Mouse (Mus musculus): Measurements from ENCODE around the gene Mgll. TPM values are rescaled to one million over a fixed set of nuclear protein-coding genes. Genes with fewer than 3 reads are reported as not detected.
A peak's percentile ranks its signal among the peaks of the same experiment; 100 is the strongest.

Mgll gene
- polyA plus RNA-seq, 1 experiment from 2014 or later = 19.3 TPM

DNA sequence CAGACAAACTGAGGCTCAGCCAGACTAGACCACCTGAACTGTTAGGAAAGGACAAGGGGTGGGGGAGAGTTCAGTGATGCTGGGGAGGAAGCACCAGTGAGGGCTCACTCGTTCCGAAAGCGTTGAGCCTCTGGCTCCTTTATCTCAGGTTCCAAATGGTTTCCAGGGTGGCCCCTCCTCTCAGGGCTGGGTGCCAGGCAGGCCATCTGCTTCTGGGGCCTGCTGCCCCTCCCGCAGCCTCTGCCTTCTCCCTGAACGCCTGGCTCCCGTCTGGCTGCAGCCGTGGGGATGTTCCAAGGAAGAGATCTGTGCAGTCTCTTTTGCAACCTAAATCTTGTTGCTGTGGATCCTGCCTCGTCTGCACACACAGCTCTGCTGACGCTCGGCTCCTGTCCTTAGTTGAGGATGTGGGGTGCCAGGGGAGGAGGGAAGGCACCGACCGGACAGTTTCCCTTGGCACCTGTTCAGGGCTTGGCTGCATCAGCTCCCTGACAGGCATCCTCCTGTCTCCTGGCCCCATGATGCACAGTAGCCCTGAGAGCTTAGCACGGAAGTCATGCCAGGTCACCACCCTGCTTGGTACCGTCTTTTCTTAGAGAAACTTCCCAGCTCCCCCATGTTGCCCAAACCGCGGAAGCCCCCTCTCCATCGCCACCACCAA, 35.7 kb downstream of the Mgll start:
- peak; percentile 88 for DNase-seq (ENCODE audit: low spot score)
- no peak overlapping the region for H3K4me3 ChIP-seq (ENCODE audit: low read depth, low read length)
- H3K4me1 ChIP-seq (ENCODE audit: control insufficient read depth, insufficient read depth, low read length) = peaks cover 11% of the 10 kb centered on the region
- WGBS = 47% methylated on average over 17 of the region's 17 CpGs
- no peaks in the 10 kb centered on the region for H3K36me3 ChIP-seq (ENCODE audit: control insufficient read depth, insufficient read depth, low read length)
- H3K27me3 ChIP-seq (replicated peaks; ENCODE audit: control insufficient read depth, insufficient read depth, low read length) = no peaks in the 10 kb centered on the region
- H3K4me2 ChIP-seq (ENCODE audit: low read length) = peak overlapping the region; percentile 28; the same call in 1 of the 2 replicates
- no peaks in the 10 kb centered on the region for H3K9me3 ChIP-seq (replicated peaks; ENCODE audit: control insufficient read depth, low read length)
- peak overlapping the region; percentile 85 for H3K27ac ChIP-seq (ENCODE audit: low read depth, low read length)
- H3K9ac ChIP-seq (ENCODE audit: low read length) = peak overlapping the region; percentile 25; the same call in 1 of the 2 replicates
- peak; percentile 89 for ATAC-seq

- H3K9me3 ChIP-seq (replicated peaks; ENCODE audit: control insufficient read depth, low read length) = no peaks in the 10 kb centered on the region
- ATAC-seq (0 out of 2 replicates have a peak, but pooled peaks have one; percentile 11), DNase-seq (ENCODE audit: low spot score) (peak; percentile 39)
- H3K27me3 ChIP-seq (replicated peaks; ENCODE audit: control insufficient read depth, insufficient read depth, low read length) = no peaks in the 10 kb centered on the region
- peaks cover 11% of the 10 kb centered on the region for H3K4me1 ChIP-seq (ENCODE audit: control insufficient read depth, insufficient read depth, low read length)
- H3K4me3 ChIP-seq (ENCODE audit: low read depth, low read length) = no peak overlapping the region
- H3K4me2 ChIP-seq (ENCODE audit: low read length) = no peak overlapping the region
- H3K36me3 ChIP-seq (ENCODE audit: control insufficient read depth, insufficient read depth, low read length) = no peaks in the 10 kb centered on the region
- 65% methylated on average over 17 of the region's 17 CpGs for WGBS
- 0 out of 2 replicates have a peak overlapping the region, but pooled peaks have one; percentile 21 for H3K9ac ChIP-seq (ENCODE audit: low read length)
- H3K27ac ChIP-seq (ENCODE audit: low read depth, low read length) = peak overlapping the region; percentile 85
Measured at GRCm38 (mm10) chr6:88760935-88761635, 36.9 kb downstream of the Mgll start.

GRCm38 (mm10) chr6:88761684-88762439, 37.6 kb downstream of the Mgll start:
- Histone ChIP-seq H3K9me3 (replicated peaks; ENCODE audit: control insufficient read depth, low read length) (no peaks in the 10 kb centered on the region), H3K27ac (ENCODE audit: low read depth, low read length) (0 out of 2 replicates have a peak overlapping the region, but pooled peaks have one; percentile 39), H3K4me2 (ENCODE audit: low read length) (no peak overlapping the region), H3K9ac (ENCODE audit: low read length) (no peak overlapping the region), H3K27me3 (replicated peaks; ENCODE audit: control insufficient read depth, insufficient read depth, low read length) (no peaks in the 10 kb centered on the region), H3K4me3 (ENCODE audit: low read depth, low read length) (no peak overlapping the region), H3K4me1 (ENCODE audit: control insufficient read depth, insufficient read depth, low read length) (peaks cover 11% of the 10 kb centered on the region), H3K36me3 (ENCODE audit: control insufficient read depth, insufficient read depth, low read length) (no peaks in the 10 kb centered on the region)
- WGBS = 77% methylated on average over 17 of the region's 17 CpGs
- DNase-seq (ENCODE audit: low spot score) (no peak), ATAC-seq (no peak)

GRCm38 (mm10) chr6:88762440-88763196, 38.4 kb downstream of the Mgll start:
- H3K4me2 ChIP-seq (ENCODE audit: low read length) = no peak overlapping the region
- no peaks in the 10 kb centered on the region for H3K9me3 ChIP-seq (replicated peaks; ENCODE audit: control insufficient read depth, low read length)
- H3K36me3 ChIP-seq (ENCODE audit: control insufficient read depth, insufficient read depth, low read length) = no peaks in the 10 kb centered on the region
- ATAC-seq (no peak), DNase-seq (ENCODE audit: low spot score) (no peak)
- H3K27me3 ChIP-seq (replicated peaks; ENCODE audit: control insufficient read depth, insufficient read depth, low read length) = no peaks in the 10 kb centered on the region
- WGBS = 77% methylated on average over 13 of the region's 13 CpGs
- H3K9ac ChIP-seq (ENCODE audit: low read length) = no peak overlapping the region
- no peak overlapping the region for H3K4me3 ChIP-seq (ENCODE audit: low read depth, low read length)
- peaks cover 11% of the 10 kb centered on the region for H3K4me1 ChIP-seq (ENCODE audit: control insufficient read depth, insufficient read depth, low read length)
- H3K27ac ChIP-seq (ENCODE audit: low read depth, low read length) = no peak overlapping the region

DNA sequence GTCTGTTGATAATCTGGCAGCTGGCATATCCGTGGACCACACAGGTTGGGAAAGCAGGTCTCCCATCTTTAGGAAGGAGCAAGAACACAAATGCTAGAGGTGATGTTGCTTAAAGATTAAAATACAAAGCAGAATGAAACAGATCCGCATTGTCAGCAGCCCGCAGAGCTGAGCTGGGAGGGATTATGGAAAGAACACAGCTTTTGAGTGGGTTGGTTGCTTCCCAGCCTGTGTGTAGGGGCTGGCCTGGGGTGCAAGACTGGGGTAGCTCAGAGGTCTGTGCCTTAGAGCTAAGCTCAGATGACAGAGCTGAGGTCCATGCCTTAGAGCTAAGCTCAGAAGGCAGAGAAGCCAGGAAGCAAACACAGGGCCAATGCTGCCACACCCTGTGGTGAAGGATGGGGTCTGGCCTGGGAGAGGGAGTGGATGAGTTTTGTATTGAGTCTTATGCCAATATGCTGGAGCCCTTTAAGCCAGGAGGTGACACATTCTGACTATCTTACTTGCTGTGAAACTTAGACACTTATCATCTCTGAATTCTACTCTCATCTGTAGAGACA, 39.4 kb downstream of the Mgll start:
- H3K4me1 ChIP-seq (ENCODE audit: control insufficient read depth, insufficient read depth, low read length) = peaks cover 11% of the 10 kb centered on the region
- DNase-seq (ENCODE audit: low spot score) (no peak), ATAC-seq (no peak)
- H3K9ac ChIP-seq (ENCODE audit: low read length) = no peak overlapping the region
- no peak overlapping the region for H3K4me3 ChIP-seq (ENCODE audit: low read depth, low read length)
- no peak overlapping the region for H3K27ac ChIP-seq (ENCODE audit: low read depth, low read length)
- H3K4me2 ChIP-seq (ENCODE audit: low read length) = no peak overlapping the region
- no peaks in the 10 kb centered on the region for H3K9me3 ChIP-seq (replicated peaks; ENCODE audit: control insufficient read depth, low read length)
- H3K27me3 ChIP-seq (replicated peaks; ENCODE audit: control insufficient read depth, insufficient read depth, low read length) = no peaks in the 10 kb centered on the region
- H3K36me3 ChIP-seq (ENCODE audit: control insufficient read depth, insufficient read depth, low read length) = no peaks in the 10 kb centered on the region
- WGBS = 78% methylated on average over 3 of the region's 3 CpGs

- H3K4me3 ChIP-seq (ENCODE audit: low read depth, low read length) = no peak overlapping the region
- no peak overlapping the region for H3K4me2 ChIP-seq (ENCODE audit: low read length)
- H3K9ac ChIP-seq (ENCODE audit: low read length) = no peak overlapping the region
- no peak for ATAC-seq
- no peaks in the 10 kb centered on the region for H3K27me3 ChIP-seq (replicated peaks; ENCODE audit: control insufficient read depth, insufficient read depth, low read length)
- H3K36me3 ChIP-seq (ENCODE audit: control insufficient read depth, insufficient read depth, low read length) = no peaks in the 10 kb centered on the region
- no peak for DNase-seq (ENCODE audit: low spot score)
- H3K4me1 ChIP-seq (ENCODE audit: control insufficient read depth, insufficient read depth, low read length) = peaks cover 10% of the 10 kb centered on the region
- H3K9me3 ChIP-seq (replicated peaks; ENCODE audit: control insufficient read depth, low read length) = no peaks in the 10 kb centered on the region
- no peak overlapping the region for H3K27ac ChIP-seq (ENCODE audit: low read depth, low read length)
- WGBS = 74% methylated on average over 4 of the region's 4 CpGs
Measured at GRCm38 (mm10) chr6:88764281-88764680, 40.1 kb downstream of the Mgll start.

DNA sequence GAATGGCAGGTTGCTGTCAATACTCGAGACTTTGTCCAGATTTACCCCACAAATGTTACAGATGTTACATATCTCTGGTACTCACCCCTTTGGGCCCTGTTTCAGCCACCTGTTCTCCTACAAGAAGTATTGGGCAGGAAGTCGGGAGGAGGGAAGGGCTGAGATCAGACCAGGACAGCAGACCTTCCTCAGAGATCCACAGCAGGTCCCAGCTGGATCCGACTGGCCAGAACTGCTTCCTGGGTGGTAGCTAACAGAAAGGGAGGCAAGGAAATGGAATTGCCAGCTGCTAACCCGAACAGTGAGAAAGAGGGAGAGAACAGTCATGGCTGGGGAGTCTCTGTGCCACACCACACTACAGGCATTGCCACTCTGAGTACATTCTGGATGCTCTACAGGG, 43.5 kb downstream of the Mgll start:
- ATAC-seq = no peak

DNA sequence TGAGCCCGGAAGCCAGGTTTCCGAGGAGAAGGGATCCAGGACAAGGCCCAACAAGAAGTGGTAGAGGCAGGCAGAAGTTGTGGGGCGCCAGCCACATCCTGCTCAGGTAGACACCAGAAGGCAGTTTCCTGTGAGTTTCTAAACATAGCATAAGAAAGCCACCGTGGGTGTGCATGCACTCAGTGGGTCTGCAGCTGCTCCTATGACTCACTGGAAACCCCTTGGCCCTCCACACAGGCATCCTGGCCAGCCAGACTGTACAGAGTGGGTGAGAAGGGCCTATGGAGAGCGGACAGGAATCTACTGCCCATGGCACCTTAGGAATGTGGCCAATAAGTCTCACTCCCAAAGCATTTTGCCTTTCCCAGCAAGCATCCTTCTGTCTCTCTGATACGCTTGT, 45.5 kb downstream of the Mgll start:
- H3K4me1 ChIP-seq (ENCODE audit: control insufficient read depth, insufficient read depth, low read length) = peaks cover 4% of the 10 kb centered on the region; the same call in 1 of the 2 replicates
- no peaks in the 10 kb centered on the region for H3K27me3 ChIP-seq (replicated peaks; ENCODE audit: control insufficient read depth, insufficient read depth, low read length)
- H3K36me3 ChIP-seq (ENCODE audit: control insufficient read depth, insufficient read depth, low read length) = no peaks in the 10 kb centered on the region
- H3K4me2 ChIP-seq (ENCODE audit: low read length) = no peak overlapping the region
- H3K9me3 ChIP-seq (replicated peaks; ENCODE audit: control insufficient read depth, low read length) = no peaks in the 10 kb centered on the region
- no peak overlapping the region for H3K4me3 ChIP-seq (ENCODE audit: low read depth, low read length)
- WGBS = 87% methylated on average over 6 of the region's 6 CpGs
- peak overlapping the region; percentile 33; the same call in 1 of the 2 replicates for H3K27ac ChIP-seq (ENCODE audit: low read depth, low read length)
- DNase-seq (ENCODE audit: low spot score) (no peak), ATAC-seq (no peak)
- no peak overlapping the region for H3K9ac ChIP-seq (ENCODE audit: low read length)

More for the DNA sequence above, 43.5 kb downstream of the Mgll start:
- Histone ChIP-seq H3K4me1 (ENCODE audit: control insufficient read depth, insufficient read depth, low read length) (peaks cover 4% of the 10 kb centered on the region; the same call in 1 of the 2 replicates), H3K27me3 (replicated peaks; ENCODE audit: control insufficient read depth, insufficient read depth, low read length) (no peaks in the 10 kb centered on the region), H3K27ac (ENCODE audit: low read depth, low read length) (no peak overlapping the region), H3K36me3 (ENCODE audit: control insufficient read depth, insufficient read depth, low read length) (no peaks in the 10 kb centered on the region), H3K9me3 (replicated peaks; ENCODE audit: control insufficient read depth, low read length) (no peaks in the 10 kb centered on the region), H3K4me3 (ENCODE audit: low read depth, low read length) (no peak overlapping the region), H3K4me2 (ENCODE audit: low read length) (no peak overlapping the region), H3K9ac (ENCODE audit: low read length) (no peak overlapping the region)
- WGBS = 77% methylated on average over 4 of the region's 4 CpGs
- no peak for DNase-seq (ENCODE audit: low spot score)
